Mouse (Mus musculus) gastrocnemius, postnatal 10 days (tissue): ENCODE data around the gene Galnt4. TPM values are rescaled to one million over a fixed set of nuclear protein-coding genes. Genes with fewer than 3 reads are reported as not detected.
"Not testable (repeated sequence)": the region's sequence is repeated elsewhere in the genome, so short reads cannot be mapped to it uniquely, and the experiment has no call there.

Experiments used
- DNase-seq: peaks from one replicate; pipeline ENCODE4 v3.0.0; 2021; ENCODE audit warnings: mixed read lengths
- total RNA-seq, 2 experiments: library from RNA; stranded (reverse); gene quantifications; 2 replicates each; pipeline ENCODE4 v1.2.3; 2021

Galnt4 gene
- total RNA-seq, 2 experiments from 2014 or later: 5.0 to 6.0 TPM

DNA sequence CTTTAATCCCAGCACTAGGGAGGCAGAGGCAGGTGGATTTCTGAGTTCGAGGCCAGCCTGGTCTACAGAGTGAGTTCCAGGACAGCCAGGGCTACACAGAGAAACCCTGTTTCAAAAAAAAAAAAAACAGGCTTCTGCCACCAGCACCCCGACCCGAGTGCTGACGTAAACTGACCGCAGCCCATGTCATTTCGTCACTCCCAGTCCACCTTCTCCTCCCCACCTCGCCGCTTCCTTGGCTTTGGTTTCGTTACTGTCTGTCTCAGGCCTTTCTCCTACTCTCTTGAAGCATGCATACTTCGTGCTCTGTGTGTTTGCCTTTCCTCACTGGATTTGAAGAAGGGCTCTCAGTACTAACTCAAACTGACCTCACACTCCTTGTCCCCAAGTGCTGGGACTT is 49.7 kb downstream of the Galnt4 start:
- not testable (repeated sequence) for DNase-seq

- DNase-seq: peak; percentile 13
Observed at GRCm38 (mm10) chr10:99161987-99162582, 54.1 kb downstream of the Galnt4 start.

Other genes starting within 250 kb of the Galnt4 start
- gene Atp2b1, start 193.8 kb upstream of the Galnt4 start, total RNA-seq: 10 to 100 TPM; 69.6 to 77.5 TPM
- 1 to 10 TPM; 5.7 to 8.8 TPM for gene Poc1b, start 1.1 kb upstream of the Galnt4 start, total RNA-seq
- gene Phxr2, start 18.2 kb downstream of the Galnt4 start, total RNA-seq: not detected
- 10 to 100 TPM; 30.9 to 39.0 TPM for gene Dusp6, start 155.1 kb downstream of the Galnt4 start, total RNA-seq